Mouse (Mus musculus) myocyte (in vitro differentiated cells): ENCODE results near the gene Mff.

ENCODE experiments used
- CEBPB ChIP-seq: IDR thresholded peaks from 2 replicates; pipeline ENCODE4 v1.6.1; 2011; ENCODE audit warnings: mild to moderate bottlenecking, moderate library complexity; ENCODE audit not compliant: poor library complexity, insufficient read depth, severe bottlenecking
- E2F4 ChIP-seq: IDR thresholded peaks from one replicate; pipeline ENCODE4 v1.6.1; 2011; ENCODE audit warnings: mild to moderate bottlenecking, control low read depth, moderate library complexity; ENCODE audit not compliant: insufficient read depth
- MAX ChIP-seq: IDR thresholded peaks from one replicate; pipeline ENCODE4 v1.6.1; 2011; ENCODE audit warnings: low read depth, mild to moderate bottlenecking, control low read depth
- MYOD1 ChIP-seq, 3 experiments: IDR thresholded peaks; one replicate each; pipeline ENCODE4 v1.6.1; 2011; ENCODE audit warnings: control low read depth in 2 of 3, low read depth in 2 of 3, mild to moderate bottlenecking in 2 of 3, moderate library complexity in 1 of 3; ENCODE audit not compliant: insufficient read length in 2 of 3, control insufficient read depth in 1 of 3
- POLR2A ChIP-seq: IDR thresholded peaks from one replicate; pipeline ENCODE4 v1.6.1; 2011; ENCODE audit warnings: low read depth, mild to moderate bottlenecking, control low read depth, moderate library complexity; ENCODE audit not compliant: insufficient read length
- POLR2AphosphoS2 ChIP-seq: IDR thresholded peaks from one replicate; pipeline ENCODE4 v1.6.1; 2011; ENCODE audit warnings: low read depth, control low read depth; ENCODE audit not compliant: insufficient read length
- TCF12 ChIP-seq: IDR thresholded peaks from one replicate; pipeline ENCODE4 v1.6.1; 2011; ENCODE audit warnings: mild to moderate bottlenecking, control low read depth; ENCODE audit not compliant: poor library complexity, insufficient read depth, severe bottlenecking
- USF1 ChIP-seq: IDR thresholded peaks from one replicate; pipeline ENCODE4 v1.6.1; 2011; ENCODE audit warnings: low read depth, mild to moderate bottlenecking, control low read depth, moderate library complexity

DNA sequence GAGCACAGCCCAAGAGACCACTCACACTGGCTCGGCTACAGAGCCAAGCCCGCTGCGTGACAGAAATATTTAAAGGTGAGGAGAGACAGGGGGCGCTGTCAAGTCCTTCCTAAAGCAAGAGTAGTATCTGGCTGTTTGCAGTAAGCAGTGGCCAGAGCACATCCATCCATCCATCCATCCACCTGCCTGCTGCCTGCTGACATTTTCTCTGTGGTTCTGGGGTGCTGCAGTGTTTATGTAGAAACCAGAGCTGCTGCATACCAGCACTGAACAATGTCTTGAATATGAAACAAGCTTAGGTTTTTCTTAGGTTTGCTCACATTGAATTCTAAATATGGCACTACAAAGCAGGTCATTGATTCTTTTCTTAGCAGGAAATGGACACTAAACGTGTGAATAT lies 48.5 kb downstream of the Mff start:
- TF ChIP-seq POLR2A: no peak
- no peak for TF ChIP-seq USF1
- no peak for TF ChIP-seq E2F4
- TF ChIP-seq MAX: no peak
- TF ChIP-seq TCF12: no peak
- TF ChIP-seq MYOD1 (IDR thresholded peaks at IDR 0.05; ENCODE audit: control insufficient read depth in 1 of 3, insufficient read length in 2 of 3, low read depth in 2 of 3): no peak
- no peak for TF ChIP-seq POLR2AphosphoS2
- no peak for TF ChIP-seq CEBPB
